Mouse (Mus musculus): ENCODE measurements around the gene Shd.

- TF ChIP-seq MYOG (IDR thresholded peaks at IDR 0.05; ENCODE audit: control insufficient read depth, extremely low read depth, insufficient read length) (no peak), CTCF (IDR thresholded peaks at IDR 0.05; ENCODE audit: control insufficient read depth, insufficient read depth, insufficient read length) (no peak), CEBPB (IDR thresholded peaks at IDR 0.05; ENCODE audit: low read depth) (no peak), MYOD1 (IDR thresholded peaks at IDR 0.05; ENCODE audit: control insufficient read depth, insufficient read length, low read depth) (no peak), MAX (IDR thresholded peaks at IDR 0.05) (no peak), USF1 (IDR thresholded peaks at IDR 0.05; ENCODE audit: low read depth) (no peak), FOSL1 (IDR thresholded peaks at IDR 0.05; ENCODE audit: insufficient read depth, low read length, poor library complexity, severe bottlenecking) (no peak)
Observed at GRCm38 (mm10) chr17:56010255-56010654, 40.0 kb downstream of the Shd start.
